Mouse (Mus musculus) heart, embryonic 16.5 days (tissue): ENCODE results near the gene Ankrd36. TPM values are rescaled to one million over a fixed set of nuclear protein-coding genes. Genes with fewer than 3 reads are reported as not detected.

ENCODE experiments used
- ATAC-seq: fragments of 200-750 bp; cut with Nextera tagmentation; replicated peaks from 2 replicates; pipeline ENCODE4 v1.8.0; 2017; ENCODE audit warnings: moderate number of reproducible peaks; ENCODE audit not compliant: insufficient read depth, low FRiP score; ENCODE audit errors: extremely low read depth
- H3K27ac ChIP-seq: fragments of 300-500 bp; sonication (generic); 2 replicates; pipeline ENCODE4 v1.5.1; 2014; ENCODE audit warnings: mild to moderate bottlenecking, low read length, control low read depth, moderate library complexity
- H3K27me3 ChIP-seq: fragments of 300-500 bp; sonication (generic); 2 replicates; pipeline ENCODE4 v1.6.1; 2014; ENCODE audit warnings: low read length, mixed read lengths; ENCODE audit not compliant: control insufficient read depth, insufficient read depth
- H3K36me3 ChIP-seq: fragments of 300-500 bp; sonication (generic); 2 replicates; pipeline ENCODE4 v1.6.1; 2014; ENCODE audit not compliant: control insufficient read depth, insufficient read depth
- H3K4me1 ChIP-seq: fragments of 300-500 bp; sonication (generic); 2 replicates; pipeline ENCODE4 v1.6.1; 2014; ENCODE audit warnings: low read length, mixed read lengths; ENCODE audit not compliant: control insufficient read depth, insufficient read depth
- H3K4me2 ChIP-seq: fragments of 300-500 bp; sonication (generic); 2 replicates; pipeline ENCODE4 v1.6.1; 2014; ENCODE audit warnings: low read depth, mild to moderate bottlenecking, control low read depth, low read length
- H3K4me3 ChIP-seq: fragments of 300-500 bp; sonication (generic); 2 replicates; pipeline ENCODE4 v1.5.1; 2014; ENCODE audit warnings: mild to moderate bottlenecking, control low read depth, low read length
- H3K9ac ChIP-seq: fragments of 300-500 bp; sonication (generic); 2 replicates; pipeline ENCODE4 v1.6.1; 2014; ENCODE audit warnings: low read length, control low read depth
- H3K9me3 ChIP-seq: fragments of 300-500 bp; sonication (generic); replicated peaks from 2 replicates; pipeline ENCODE4 v1.6.1; 2016; ENCODE audit warnings: low read length; ENCODE audit not compliant: control insufficient read depth
- WGBS: fragments of 180-500 bp; shearing (Covaris S2); extraction: QIAGEN DNeasy Blood & Tissue Kit; methylation state at CpG from one replicate; pipeline ENCODE4 v1.1.7; 2014; 5-methylcytosine and 5-hydroxymethylcytosine counted together
- polyA plus RNA-seq: library from polyadenylated mRNA; unstranded; fragments of >200 nt; fragmentation: Nextera tagmentation; extraction: Ambion mirVana; gene quantifications from 2 replicates; pipeline ENCODE4 v1.2.1, GENCODE M21; 2015

Ankrd36 gene
- polyA plus RNA-seq, 1 experiment from 2014 or later: not detected

DNA sequence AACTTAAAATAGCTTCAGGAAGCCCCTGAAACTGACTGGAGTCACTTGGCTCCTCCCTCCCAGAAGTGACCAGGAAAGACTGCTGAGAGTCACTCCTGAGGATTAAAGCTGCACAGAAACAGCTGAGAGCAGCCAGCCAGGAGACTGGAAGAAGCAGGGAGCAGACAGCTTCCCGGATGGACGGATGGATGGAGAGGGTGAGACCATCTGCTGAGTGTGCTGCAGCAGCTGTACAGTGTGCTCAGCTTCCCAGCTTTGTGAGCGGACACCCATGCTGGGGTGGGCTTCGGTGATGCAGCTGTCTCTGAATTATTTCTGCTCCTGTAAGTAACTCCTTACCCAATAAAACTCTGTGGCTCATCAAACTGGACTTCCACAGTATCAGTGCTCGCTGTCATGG lies 162.9 kb downstream of the Ankrd36 start:
- Histone ChIP-seq H3K27ac (no peak overlapping the region), H3K4me2 (no peak overlapping the region), H3K9ac (no peak overlapping the region)

DNA sequence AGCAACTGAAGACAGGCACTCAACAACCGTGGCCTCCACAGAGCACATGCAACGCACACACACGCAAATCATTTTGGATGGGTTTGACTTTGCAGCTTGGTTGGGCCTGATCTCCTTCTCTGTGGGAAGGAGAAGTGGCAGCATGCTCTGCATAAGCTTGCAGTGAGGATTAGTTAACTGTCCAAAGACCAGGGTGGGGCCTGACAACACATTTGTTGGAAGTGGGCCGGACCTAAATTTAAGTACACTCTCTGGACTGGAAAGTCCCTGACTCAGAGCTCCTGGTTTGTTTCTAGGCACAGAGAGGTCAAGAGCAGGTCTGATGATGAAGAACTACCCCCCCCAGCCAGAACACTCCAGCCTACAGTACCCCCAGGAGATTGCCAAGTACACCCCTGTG lies 164.8 kb downstream of the Ankrd36 start:
- Histone ChIP-seq H3K9ac (no peak overlapping the region), H3K9me3 (no peaks in the 10 kb centered on the region), H3K36me3 (no peaks in the 10 kb centered on the region), H3K27ac (no peak overlapping the region), H3K4me2 (no peak overlapping the region), H3K4me3 (no peak overlapping the region), H3K27me3 (no peaks in the 10 kb centered on the region), H3K4me1 (peaks cover 33% of the 10 kb centered on the region)
- no peak for ATAC-seq
- WGBS: 76% methylated on average over 4 of the region's 4 CpGs

More for the DNA sequence above, 162.9 kb downstream of the Ankrd36 start:
- 73% methylated on average over 5 of the region's 5 CpGs for WGBS
- Histone ChIP-seq H3K36me3 (no peaks in the 10 kb centered on the region), H3K4me3 (no peak overlapping the region), H3K27me3 (no peaks in the 10 kb centered on the region), H3K9me3 (no peaks in the 10 kb centered on the region), H3K4me1 (peaks cover 25% of the 10 kb centered on the region)
- no peak for ATAC-seq

- Histone ChIP-seq H3K4me2 (no peak overlapping the region), H3K4me1 (peaks cover 40% of the 10 kb centered on the region), H3K9ac (no peak overlapping the region), H3K36me3 (no peaks in the 10 kb centered on the region), H3K9me3 (no peaks in the 10 kb centered on the region), H3K27ac (no peak overlapping the region), H3K27me3 (no peaks in the 10 kb centered on the region), H3K4me3 (no peak overlapping the region)
- no peak for ATAC-seq
- 55% methylated on average over 5 of the region's 5 CpGs for WGBS
These were observed 167.7 kb downstream of the Ankrd36 start for GRCm38 (mm10) chr11:5737137-5737536.

Other genes starting within 250 kb of the Ankrd36 start
- gene Znrf3, start 124.8 kb upstream of the Ankrd36 start, polyA plus RNA-seq: 6.5 and 7.3 TPM in 2 replicates
- 135 and 151 TPM in 2 replicates for gene Xbp1, start 49.0 kb upstream of the Ankrd36 start, polyA plus RNA-seq
- gene Ccdc117, start 27.5 kb upstream of the Ankrd36 start, polyA plus RNA-seq: 12.9 and 13.0 TPM in 2 replicates
- 197 and 201 TPM in 2 replicates for gene Mrps24, start 146.0 kb downstream of the Ankrd36 start, polyA plus RNA-seq
- 39.3 and 42.2 TPM in 2 replicates for gene Urgcp, start 192.7 kb downstream of the Ankrd36 start, polyA plus RNA-seq
- 82.8 and 86.7 TPM in 2 replicates for gene Dbnl, start 218.8 kb downstream of the Ankrd36 start, polyA plus RNA-seq
- gene Pgam2, start 234.0 kb downstream of the Ankrd36 start, polyA plus RNA-seq: 1,049 and 1,143 TPM in 2 replicates